Mouse (Mus musculus): Measurements from ENCODE around the gene Tbl1xr1.

Tbl1xr1 gene

GRCm38 (mm10) chr3:22090431-22091265 lies 14.2 kb downstream of the Tbl1xr1 start:
- peak; percentile 26 for DNase-seq (ENCODE audit: low spot score)

GRCm38 (mm10) chr3:22091266-22091550 lies 14.8 kb downstream of the Tbl1xr1 start:
- no peak for DNase-seq (ENCODE audit: low spot score)

GRCm38 (mm10) chr3:22091681-22092080 lies 15.2 kb downstream of the Tbl1xr1 start:
- no peak for DNase-seq (ENCODE audit: low spot score)

- DNase-seq (ENCODE audit: low spot score): no peak
Observed at GRCm38 (mm10) chr3:22092784-22093183, 16.3 kb downstream of the Tbl1xr1 start.

GRCm38 (mm10) chr3:22103986-22104515 lies 27.6 kb downstream of the Tbl1xr1 start:
- DNase-seq (ENCODE audit: low spot score): no peak

- DNase-seq (ENCODE audit: low spot score): peak; percentile 51
Observed at GRCm38 (mm10) chr3:22105471-22105870, 29.0 kb downstream of the Tbl1xr1 start.

GRCm38 (mm10) chr3:22108013-22108412 lies 31.6 kb downstream of the Tbl1xr1 start:
- DNase-seq (ENCODE audit: low spot score): no peak

GRCm38 (mm10) chr3:22109651-22110050 lies 33.2 kb downstream of the Tbl1xr1 start:
- DNase-seq (ENCODE audit: low spot score): no peak

- no peak for DNase-seq (ENCODE audit: low spot score)
Observed at GRCm38 (mm10) chr3:22113773-22114172, 37.3 kb downstream of the Tbl1xr1 start.

GRCm38 (mm10) chr3:22115221-22115620 lies 38.8 kb downstream of the Tbl1xr1 start:
- DNase-seq (ENCODE audit: low spot score): no peak

GRCm38 (mm10) chr3:22115678-22116077 lies 39.2 kb downstream of the Tbl1xr1 start:
- DNase-seq (ENCODE audit: low spot score): no peak

GRCm38 (mm10) chr3:22116188-22116587 lies 39.7 kb downstream of the Tbl1xr1 start:
- no peak for DNase-seq (ENCODE audit: low spot score)

- no peak for DNase-seq (ENCODE audit: low spot score)
Observed at GRCm38 (mm10) chr3:22121741-22122140, 45.3 kb downstream of the Tbl1xr1 start.

- DNase-seq (ENCODE audit: low spot score): no peak
Observed at GRCm38 (mm10) chr3:22123145-22123544, 46.7 kb downstream of the Tbl1xr1 start.

GRCm38 (mm10) chr3:22126251-22126826 lies 49.9 kb downstream of the Tbl1xr1 start:
- no peak for DNase-seq (ENCODE audit: low spot score)

GRCm38 (mm10) chr3:22131277-22131676 lies 54.8 kb downstream of the Tbl1xr1 start:
- no peak for DNase-seq (ENCODE audit: low spot score)

- no peak for DNase-seq (ENCODE audit: low spot score)
Observed at GRCm38 (mm10) chr3:22133626-22134025, 57.2 kb downstream of the Tbl1xr1 start.

- DNase-seq (ENCODE audit: low spot score): no peak
Observed at GRCm38 (mm10) chr3:22137793-22138579, 61.5 kb downstream of the Tbl1xr1 start.

- DNase-seq (ENCODE audit: low spot score): no peak
Observed at GRCm38 (mm10) chr3:22138580-22139099, 62.2 kb downstream of the Tbl1xr1 start.

- no peak for DNase-seq (ENCODE audit: low spot score)
Observed at GRCm38 (mm10) chr3:22140111-22140658, 63.7 kb downstream of the Tbl1xr1 start.

GRCm38 (mm10) chr3:22141984-22142719 lies 65.7 kb downstream of the Tbl1xr1 start:
- no peak for DNase-seq (ENCODE audit: low spot score)

All from embryo, embryonic 10 days (tissue).